Mouse (Mus musculus) C2C12 (cell line): ENCODE results near the gene Vmn2r53. TPM values are rescaled to one million over a fixed set of nuclear protein-coding genes. Genes with fewer than 3 reads are reported as not detected.
"Not testable (repeated sequence)": the region's sequence is repeated elsewhere in the genome, so short reads cannot be mapped to it uniquely, and the experiment has no call there.

Experiments used
- H3K27me3 ChIP-seq: one replicate; pipeline ENCODE4 v1.6.1; 2011; ENCODE audit not compliant: control insufficient read depth, insufficient read depth, insufficient read length
- H3K36me3 ChIP-seq: one replicate; pipeline ENCODE4 v1.6.1; 2011; ENCODE audit not compliant: control insufficient read depth, insufficient read depth
- H3K4me3 ChIP-seq: one replicate; pipeline ENCODE4 v1.5.1; 2011; ENCODE audit warnings: mild to moderate bottlenecking, control low read depth; ENCODE audit not compliant: poor library complexity, insufficient read depth, severe bottlenecking
- H3K79me2 ChIP-seq: one replicate; pipeline ENCODE4 v1.6.1; 2011; ENCODE audit not compliant: control insufficient read depth, insufficient read depth
- H3K79me3 ChIP-seq: one replicate; pipeline ENCODE4 v1.6.1; 2011; ENCODE audit warnings: low read depth, control low read depth
- H3ac ChIP-seq: one replicate; pipeline ENCODE3; 2011; ENCODE audit warnings: low read depth; ENCODE audit not compliant: control insufficient read depth, insufficient read length
- CEBPB ChIP-seq: IDR thresholded peaks from one replicate; pipeline ENCODE4 v1.6.1; 2011; ENCODE audit warnings: low read depth, mild to moderate bottlenecking, control low read depth, moderate library complexity
- CTCF ChIP-seq: IDR thresholded peaks from one replicate; pipeline ENCODE4 v1.5.1; 2011; ENCODE audit not compliant: control insufficient read depth, insufficient read depth, insufficient read length
- FOSL1 ChIP-seq: IDR thresholded peaks from one replicate; pipeline ENCODE4 v1.8.0; 2011; ENCODE audit warnings: mild to moderate bottlenecking, low read length; ENCODE audit not compliant: poor library complexity, insufficient read depth, severe bottlenecking
- MAX ChIP-seq: IDR thresholded peaks from one replicate; pipeline ENCODE4 v1.6.1; 2011; ENCODE audit warnings: mild to moderate bottlenecking, control low read depth
- MYOD1 ChIP-seq: IDR thresholded peaks from one replicate; pipeline ENCODE4 v1.6.1; 2011; ENCODE audit warnings: low read depth; ENCODE audit not compliant: control insufficient read depth, insufficient read length
- MYOG ChIP-seq: IDR thresholded peaks from one replicate; pipeline ENCODE4 v1.6.1; 2011; ENCODE audit not compliant: control insufficient read depth, insufficient read length; ENCODE audit errors: extremely low read depth
- USF1 ChIP-seq: IDR thresholded peaks from one replicate; pipeline ENCODE4 v1.6.1; 2011; ENCODE audit warnings: low read depth, mild to moderate bottlenecking, control low read depth, moderate library complexity
- long read RNA-seq, 2 experiments: library from polyadenylated mRNA; unstranded; transcript quantifications; one replicate each; pipeline ENCODE4 v2.0.0; 2019 to 2020
- polyA plus RNA-seq: library from polyadenylated mRNA; unstranded; fragments of >200 nt; fragmentation: generic; extraction: Trizol; gene quantifications from one replicate; pipeline ENCODE4 v1.2.1, GENCODE M21; 2012; ENCODE audit warnings: missing spikeins

Vmn2r53 gene
- not detected for polyA plus RNA-seq
- long read RNA-seq, experiment 1 = 0 reads
- long read RNA-seq, experiment 2 = 0 reads

DNA sequence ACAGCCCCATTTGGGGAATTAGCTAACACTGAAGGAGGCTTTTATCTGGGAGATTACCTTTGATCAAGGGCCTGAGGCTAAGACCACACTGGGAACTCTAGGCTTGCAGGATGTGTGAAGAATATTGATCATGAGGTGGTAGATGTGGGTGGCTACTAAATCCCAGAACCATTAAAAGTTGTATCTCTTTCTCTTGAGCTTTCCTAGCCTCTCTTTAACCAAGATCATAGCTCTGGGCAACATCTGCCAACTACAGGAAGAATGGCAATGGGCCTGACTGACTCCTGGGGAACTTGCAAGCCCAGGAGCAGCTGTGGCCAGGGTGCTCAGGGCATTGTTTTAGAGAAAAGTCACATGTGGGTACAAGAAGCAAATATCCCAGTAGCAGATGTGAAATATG is at the start of gene Vmn2r53:
Vmn2r53 (minus strand) TSS at position 101 of the 400 bp plus-strand sequence.
- no peaks in the 10 kb centered on the region for H3K79me3 ChIP-seq
- no peak within 1 kb of the TSS for H3ac ChIP-seq
- H3K79me2 ChIP-seq = no peaks in the 10 kb centered on the region
- H3K27me3 ChIP-seq = no peaks in the 10 kb centered on the region
- no peaks in the 10 kb centered on the region for H3K36me3 ChIP-seq
- no peak within 1 kb of the TSS for H3K4me3 ChIP-seq
- TF ChIP-seq MYOG (no peak), FOSL1 (no peak), MAX (no peak), CEBPB (no peak), CTCF (no peak), MYOD1 (no peak), USF1 (no peak)

GRCm38 (mm10) chr7:12640219-12640618 is 31.6 kb upstream of the Vmn2r53 start, which contains the start of gene Vmn2r54:
Gene Vmn2r54, minus strand, starts transcription at chr7:12640319.
- H3K79me3 ChIP-seq, H3K79me2 ChIP-seq, H3K4me3 ChIP-seq, H3ac ChIP-seq, H3K36me3 ChIP-seq, H3K27me3 ChIP-seq: not testable (repeated sequence)

Other genes with a start within 250 kb of the Vmn2r53 start
- not detected for gene Vmn1r84, start 239.5 kb downstream of the Vmn2r53 start, polyA plus RNA-seq
- gene Zfp551, start 186.0 kb downstream of the Vmn2r53 start, polyA plus RNA-seq = 0.39 TPM
- 1.7 TPM for gene Zfp606, start 130.5 kb downstream of the Vmn2r53 start, polyA plus RNA-seq
- not detected for gene 2900092C05Rik, start 96.3 kb downstream of the Vmn2r53 start, polyA plus RNA-seq
- not detected for gene Vmn2r54, start 31.5 kb upstream of the Vmn2r53 start, polyA plus RNA-seq
- gene Vmn2r55, start 76.2 kb upstream of the Vmn2r53 start, polyA plus RNA-seq = not detected
- gene Vmn2r56, start 126.2 kb upstream of the Vmn2r53 start, polyA plus RNA-seq = not detected
- 0.05 TPM for gene Zscan18, start 194.8 kb upstream of the Vmn2r53 start, polyA plus RNA-seq
- 0.75 TPM for gene Zfp329, start 210.1 kb upstream of the Vmn2r53 start, polyA plus RNA-seq
- 5.6 TPM for gene Zfp110, start 226.0 kb upstream of the Vmn2r53 start, polyA plus RNA-seq